Mouse (Mus musculus) hindbrain, embryonic 10.5 days (tissue): ENCODE results near the gene Retsat. TPM values are rescaled to one million over a fixed set of nuclear protein-coding genes. Genes with fewer than 3 reads are reported as not detected.

Experiments
- DNase-seq: peaks from one replicate; pipeline ENCODE4 v3.0.0-alpha.2; 2017; ENCODE audit warnings: low spot score
- H3K27ac ChIP-seq: fragments of 300-500 bp; sonication (generic); 2 replicates; pipeline ENCODE4 v1.5.1; 2016; ENCODE audit warnings: mild to moderate bottlenecking, moderate library complexity
- H3K27me3 ChIP-seq: fragments of 300-500 bp; sonication (generic); 2 replicates; pipeline ENCODE4 v1.6.1; 2016; ENCODE audit warnings: mild to moderate bottlenecking; ENCODE audit not compliant: poor library complexity, insufficient read depth, severe bottlenecking
- H3K36me3 ChIP-seq: fragments of 300-500 bp; sonication (generic); 2 replicates; pipeline ENCODE4 v1.6.1; 2016; ENCODE audit warnings: mild to moderate bottlenecking, moderate library complexity
- H3K4me1 ChIP-seq: fragments of 300-500 bp; sonication (generic); replicated peaks from 2 replicates; pipeline ENCODE4 v1.6.1; 2016; ENCODE audit warnings: mild to moderate bottlenecking
- H3K4me3 ChIP-seq: fragments of 300-500 bp; sonication (generic); 2 replicates; pipeline ENCODE4 v1.5.1; 2016; ENCODE audit warnings: mild to moderate bottlenecking, moderate library complexity
- H3K9me3 ChIP-seq: fragments of 300-500 bp; sonication (generic); 2 replicates; pipeline ENCODE4 v1.6.1; 2016; ENCODE audit warnings: mild to moderate bottlenecking, moderate library complexity
- WGBS: fragments of 180-500 bp; shearing (Covaris S2); methylation state at CpG from one replicate; pipeline ENCODE4 v1.1.7; 2016; 5-methylcytosine and 5-hydroxymethylcytosine counted together
- polyA plus RNA-seq: library from polyadenylated mRNA; unstranded; fragments of >200 nt; fragmentation: Nextera tagmentation; extraction: Ambion mirVana; gene quantifications from 2 replicates; pipeline ENCODE4 v1.2.1, GENCODE M21; 2016

Gene Retsat
- polyA plus RNA-seq: 7.7 and 8.5 TPM in 2 replicates

GRCm38 (mm10) chr6:72597956-72598753, at the start of gene Retsat, which contains the start of gene Elmod3:
Gene Retsat (plus strand): TSS chr6:72598475.
Gene Elmod3 (minus strand): TSS chr6:72598413.
- H3K36me3 ChIP-seq: no peaks in the 10 kb centered on the region
- H3K4me3 ChIP-seq: peak within 1 kb of the TSS; percentile 68
- DNase-seq: peak; percentile 90
- no peaks in the 10 kb centered on the region for H3K9me3 ChIP-seq
- H3K4me1 ChIP-seq: peaks cover 20% of the 10 kb centered on the region
- WGBS: 2% methylated on average over 38 of the region's 38 CpGs
- H3K27ac ChIP-seq: peak within 1 kb of the TSS; percentile 87
- H3K27me3 ChIP-seq: no peaks in the 10 kb centered on the region

GRCm38 (mm10) chr6:72549041-72549580, 49.2 kb upstream of the Retsat start:
- no peak for DNase-seq
- peak overlapping the region; percentile 9; the same call in 1 of the 2 replicates for H3K27ac ChIP-seq
- 68% methylated on average over 9 of the region's 9 CpGs for WGBS
- no peak overlapping the region for H3K4me3 ChIP-seq
- H3K36me3 ChIP-seq: no peaks in the 10 kb centered on the region
- H3K27me3 ChIP-seq: peaks cover 12% of the 10 kb centered on the region
- H3K9me3 ChIP-seq: 0 out of 2 replicates have a peak, but pooled peaks cover 4% of the 10 kb centered on the region
- H3K4me1 ChIP-seq: peaks cover 35% of the 10 kb centered on the region

GRCm38 (mm10) chr6:72550025-72550424, 48.2 kb upstream of the Retsat start:
- no peak overlapping the region for H3K27ac ChIP-seq
- H3K36me3 ChIP-seq: no peaks in the 10 kb centered on the region
- WGBS: 71% methylated on average over 6 of the region's 6 CpGs
- peaks cover 27% of the 10 kb centered on the region for H3K4me1 ChIP-seq
- no peak overlapping the region for H3K4me3 ChIP-seq
- 0 out of 2 replicates have a peak, but pooled peaks cover 4% of the 10 kb centered on the region for H3K9me3 ChIP-seq
- DNase-seq: no peak
- H3K27me3 ChIP-seq: 0 out of 2 replicates have a peak, but pooled peaks cover 4% of the 10 kb centered on the region

GRCm38 (mm10) chr6:72550503-72551100, 47.7 kb upstream of the Retsat start:
- Histone ChIP-seq H3K27ac (no peak overlapping the region), H3K36me3 (no peaks in the 10 kb centered on the region), H3K4me1 (peaks cover 27% of the 10 kb centered on the region), H3K27me3 (no peaks in the 10 kb centered on the region), H3K9me3 (0 out of 2 replicates have a peak, but pooled peaks cover 4% of the 10 kb centered on the region), H3K4me3 (no peak overlapping the region)
- 84% methylated on average over 10 of the region's 10 CpGs for WGBS
- no peak for DNase-seq

GRCm38 (mm10) chr6:72552171-72553078, 45.9 kb upstream of the Retsat start:
- peak; percentile 68 for DNase-seq
- Histone ChIP-seq H3K4me1 (peaks cover 27% of the 10 kb centered on the region), H3K4me3 (peak overlapping the region; percentile 58), H3K27me3 (no peaks in the 10 kb centered on the region), H3K27ac (peak overlapping the region; percentile 90), H3K9me3 (no peaks in the 10 kb centered on the region), H3K36me3 (no peaks in the 10 kb centered on the region)
- 19% methylated on average over 27 of the region's 27 CpGs for WGBS

GRCm38 (mm10) chr6:72553079-72553412, 45.2 kb upstream of the Retsat start:
- Histone ChIP-seq H3K27me3 (no peaks in the 10 kb centered on the region), H3K9me3 (no peaks in the 10 kb centered on the region), H3K27ac (peak overlapping the region; percentile 90), H3K36me3 (no peaks in the 10 kb centered on the region), H3K4me1 (peaks cover 27% of the 10 kb centered on the region), H3K4me3 (peak overlapping the region; percentile 58)
- DNase-seq: no peak
- WGBS: 17% methylated on average over 8 of the region's 8 CpGs

- no peak overlapping the region for H3K4me3 ChIP-seq
- DNase-seq: no peak
- H3K36me3 ChIP-seq: no peaks in the 10 kb centered on the region
- H3K27me3 ChIP-seq: no peaks in the 10 kb centered on the region
- no peaks in the 10 kb centered on the region for H3K9me3 ChIP-seq
- WGBS: 81% methylated on average over 8 of the region's 8 CpGs
- no peak overlapping the region for H3K27ac ChIP-seq
- peaks cover 17% of the 10 kb centered on the region for H3K4me1 ChIP-seq
Observed at GRCm38 (mm10) chr6:72560801-72561200, 37.5 kb upstream of the Retsat start.

- no peak overlapping the region for H3K4me3 ChIP-seq
- no peaks in the 10 kb centered on the region for H3K36me3 ChIP-seq
- H3K4me1 ChIP-seq: peaks cover 19% of the 10 kb centered on the region
- DNase-seq: no peak
- no peaks in the 10 kb centered on the region for H3K27me3 ChIP-seq
- no peaks in the 10 kb centered on the region for H3K9me3 ChIP-seq
- H3K27ac ChIP-seq: peak overlapping the region; percentile 67
- 50% methylated on average over 6 of the region's 6 CpGs for WGBS
Observed at GRCm38 (mm10) chr6:72562486-72562885, 35.8 kb upstream of the Retsat start.

- peak overlapping the region; percentile 67 for H3K27ac ChIP-seq
Observed at GRCm38 (mm10) chr6:72562894-72563293, 35.4 kb upstream of the Retsat start.

GRCm38 (mm10) chr6:72565506-72565905, 32.8 kb upstream of the Retsat start:
- Histone ChIP-seq H3K36me3 (peaks cover 13% of the 10 kb centered on the region; the same call in 1 of the 2 replicates), H3K27ac (peak overlapping the region; percentile 42; the same call in 1 of the 2 replicates), H3K4me3 (no peak overlapping the region), H3K27me3 (no peaks in the 10 kb centered on the region), H3K9me3 (no peaks in the 10 kb centered on the region), H3K4me1 (peaks cover 19% of the 10 kb centered on the region)
- WGBS: 72% methylated on average over 7 of the region's 7 CpGs
- DNase-seq: no peak

More at GRCm38 (mm10) chr6:72562894-72563293, 35.4 kb upstream of the Retsat start:
- Histone ChIP-seq H3K4me1 (peaks cover 19% of the 10 kb centered on the region), H3K4me3 (no peak overlapping the region), H3K9me3 (no peaks in the 10 kb centered on the region), H3K27me3 (no peaks in the 10 kb centered on the region), H3K36me3 (peaks cover 2% of the 10 kb centered on the region; the same call in 1 of the 2 replicates)
- 71% methylated on average over 5 of the region's 5 CpGs for WGBS
- no peak for DNase-seq

- Histone ChIP-seq H3K4me3 (no peak overlapping the region), H3K27ac (peak overlapping the region; percentile 42; the same call in 1 of the 2 replicates), H3K36me3 (peaks cover 13% of the 10 kb centered on the region; the same call in 1 of the 2 replicates), H3K9me3 (no peaks in the 10 kb centered on the region), H3K27me3 (no peaks in the 10 kb centered on the region), H3K4me1 (peaks cover 19% of the 10 kb centered on the region)
- DNase-seq: peak; percentile 86
- WGBS: 7% methylated on average over 4 of the region's 4 CpGs
Observed at GRCm38 (mm10) chr6:72566044-72566443, 32.2 kb upstream of the Retsat start.

GRCm38 (mm10) chr6:72567508-72567907, 30.8 kb upstream of the Retsat start:
- DNase-seq: no peak
- no peaks in the 10 kb centered on the region for H3K9me3 ChIP-seq
- no peak overlapping the region for H3K27ac ChIP-seq
- H3K4me1 ChIP-seq: peaks cover 17% of the 10 kb centered on the region
- H3K27me3 ChIP-seq: no peaks in the 10 kb centered on the region
- WGBS: 88% methylated on average over 5 of the region's 5 CpGs
- H3K4me3 ChIP-seq: no peak overlapping the region
- peaks cover 14% of the 10 kb centered on the region; the same call in 1 of the 2 replicates for H3K36me3 ChIP-seq
